ENCODE assay signal across 9 mouse cellular contexts in the genomic region with DNA sequence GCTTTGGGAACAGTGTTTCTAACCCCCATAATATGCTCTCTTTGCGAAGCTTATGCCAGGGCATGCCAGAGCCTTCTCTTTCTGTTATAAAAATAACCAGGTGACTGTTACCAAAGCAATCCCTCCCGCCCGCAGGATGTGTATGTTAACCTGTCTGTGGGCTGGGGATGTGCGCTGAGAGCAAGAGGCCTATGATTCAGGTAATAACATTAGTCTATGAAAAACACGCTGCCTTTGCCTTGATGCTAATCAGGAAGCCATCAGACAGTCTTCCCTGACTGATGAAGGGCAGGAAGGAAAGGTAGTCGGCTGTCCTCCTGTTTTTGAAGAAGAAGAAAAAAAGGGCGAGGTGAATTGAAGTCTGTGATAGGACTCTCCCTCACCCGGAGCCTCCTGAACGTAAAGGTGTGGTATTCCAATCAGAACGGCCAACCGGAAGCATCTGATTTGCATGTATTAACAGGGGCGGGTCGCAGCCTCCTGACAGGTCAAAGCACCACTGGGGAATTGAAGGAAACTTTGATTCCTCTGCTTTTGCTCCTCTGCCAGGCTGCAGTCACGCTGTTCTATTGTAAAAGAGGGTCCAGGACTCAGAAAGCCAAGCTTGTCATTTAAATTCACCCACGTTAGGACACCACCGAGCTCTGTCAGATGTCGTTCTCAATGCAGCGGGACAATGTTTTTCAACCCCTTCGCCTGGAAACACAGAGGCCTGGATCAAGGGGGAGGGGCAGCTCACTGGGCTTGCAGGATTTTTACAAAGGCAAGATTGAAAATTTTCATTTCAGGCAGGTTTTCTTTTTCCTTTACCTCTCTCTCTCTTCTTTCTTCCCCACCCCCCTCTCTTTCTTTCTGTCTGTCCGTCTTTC.
A peak's percentile ranks its signal among the peaks of the same experiment; 100 is the strongest.
DNase-seq lines count a peak whose midpoint lies in the region; ATAC-seq and TF ChIP-seq lines count a peak whose summit lies in the region.
"Had no signal": no experiment of that assay in that cellular context is flagged by ENCODE, and none has a peak within 500 bp of the region (broad histone marks: within the 10 kb centered on the region; RNA-seq: fewer than 3 reads in every experiment).

No protein-coding gene starts in this region.

- peaks cover 3 to 34% of the 10 kb centered on the region in 2 experiments for H3K36me3 ChIP-seq in CH12.LX (replicated peaks in 1 of 2; ENCODE audit: control insufficient read depth in 1 of 2, insufficient read depth in 1 of 2, low read length in 1 of 2)
- no peaks in the 10 kb centered on the region for H3K36me3 ChIP-seq in heart, postnatal 0 days (replicated peaks; ENCODE audit: control insufficient read depth, insufficient read depth, low read length)
- no peaks in the 10 kb centered on the region for H3K36me3 ChIP-seq in liver, embryonic 16.5 days (ENCODE audit: control insufficient read depth, insufficient read depth)

- intact Hi-C loops in heart, postnatal 14 days (cut with DNase I) = no loop called here
- intact Hi-C loops in left cerebral cortex, postnatal 25 days (cut with DNase I) = no loop called here

- dilution Hi-C loops in CH12.LX (cut with MboI; ENCODE audit: extremely low pct_ligation_motif_present, extremely low pct_unique_long_range_greater_than_20kb, low sequenced_read_pairs) = no loop called here

- TF ChIP-seq POLR2A in CH12.LX (IDR thresholded peaks at IDR 0.05; ENCODE audit: low read depth, low read length) = peak; percentile 49; the same call in 1 of the 2 replicates

- in situ Hi-C loops in CH12.LX (cut with MboI; ENCODE audit: low pct_ligation_motif_present, low pct_unique_long_range_greater_than_20kb, low sequenced_read_pairs) = no loop called here

- WGBS in heart, postnatal 0 days = 25% methylated on average over 20 of the region's 20 CpGs
- WGBS in liver, embryonic 16.5 days (ENCODE audit: insufficient replicate concordance) = 14% methylated on average over 20 of the region's 20 CpGs

- TF ChIP-seq CTCF in CH12.LX (conservative IDR thresholded peaks at IDR 0.05 in 1 of 2, IDR thresholded peaks at IDR 0.05 in 1 of 2; ENCODE audit: low read depth in 2 of 2, low read length in 2 of 2) = no peak
- no peak for TF ChIP-seq CTCF in heart, postnatal 0 days (IDR thresholded peaks at IDR 0.05; ENCODE audit: low read depth)

- peaks cover 25 to 95% of the 10 kb centered on the region in 2 experiments for H3K4me1 ChIP-seq in CH12.LX (ENCODE audit: control insufficient read depth in 1 of 2, insufficient read depth in 2 of 2)
- peaks cover 16% of the 10 kb centered on the region for H3K4me1 ChIP-seq in heart, postnatal 0 days (ENCODE audit: control insufficient read depth, insufficient read depth)
- H3K4me1 ChIP-seq in liver, embryonic 16.5 days (ENCODE audit: control insufficient read depth, low read depth, low read length) = no peaks in the 10 kb centered on the region

- peak; percentile 83 for DNase-seq in heart, adult 11 months
- no peak for DNase-seq in heart, postnatal 14 days
- DNase-seq in CH12.LX (ENCODE audit: extremely low read depth) = peak; percentile 81
- no peak for DNase-seq in heart, postnatal 0 days (ENCODE audit: low spot score)
- no peak for DNase-seq in cerebellum, postnatal 4 days (ENCODE audit: low spot score in 2 of 2)
- no peak for DNase-seq in layer of hippocampus, adult 18-20 months (ENCODE audit: low spot score in 2 of 2)
- no peak for DNase-seq in left cerebral cortex, postnatal 25 days (ENCODE audit: low spot score in 2 of 2)
- DNase-seq: cerebellum, adult 18-20 months had no signal

- no peak for TF ChIP-seq RAD21 in CH12.LX (IDR thresholded peaks at IDR 0.05; ENCODE audit: low read depth, low read length)

- H3K27me3 ChIP-seq in CH12.LX (replicated peaks) = no peaks in the 10 kb centered on the region
- H3K27me3 ChIP-seq in heart, postnatal 0 days (ENCODE audit: control insufficient read depth, insufficient read depth, low read length) = no peaks in the 10 kb centered on the region
- H3K27me3 ChIP-seq in liver, embryonic 16.5 days (ENCODE audit: control insufficient read depth, insufficient read depth, low read depth, low read length) = no peaks in the 10 kb centered on the region

- H3K27ac ChIP-seq in CH12.LX (ENCODE audit: insufficient read depth, low read depth) = peak overlapping the region; percentile 86
- no peak overlapping the region for H3K27ac ChIP-seq in heart, postnatal 0 days (ENCODE audit: low read depth)
- no peak overlapping the region for H3K27ac ChIP-seq in liver, embryonic 16.5 days (ENCODE audit: low read length)

- peak overlapping the region; percentile 42 for H3K4me2 ChIP-seq in CH12.LX (ENCODE audit: insufficient read depth, low read depth, poor library complexity, severe bottlenecking)
- H3K4me2 ChIP-seq in heart, postnatal 0 days (ENCODE audit: low read depth, low read length) = peak overlapping the region; percentile 31
- H3K4me2 ChIP-seq in liver, embryonic 16.5 days (ENCODE audit: low read depth, low read length) = peak overlapping the region; percentile 2

- peak overlapping the region; percentile 4 to 19 (median 8) for H3K4me3 ChIP-seq in CH12.LX (replicated peaks in 1 of 3; ENCODE audit: low read depth in 2 of 3, low read length in 2 of 3, poor library complexity in 1 of 3)
- no peak overlapping the region for H3K4me3 ChIP-seq in heart, postnatal 0 days (ENCODE audit: low read depth, low read length)
- H3K4me3 ChIP-seq in liver, embryonic 16.5 days (ENCODE audit: low read depth, low read length) = no peak overlapping the region

- TF ChIP-seq EP300 in CH12.LX (IDR thresholded peaks at IDR 0.05; ENCODE audit: low read length) = no peak; the same call in 1 of the 2 replicates
- no peak for TF ChIP-seq EP300 in heart, postnatal 0 days (IDR thresholded peaks at IDR 0.05; ENCODE audit: low read depth)

- peak overlapping the region; percentile 0; the same call in 1 of the 2 replicates for H3K9ac ChIP-seq in CH12.LX (ENCODE audit: insufficient read depth, low read depth)
- H3K9ac ChIP-seq in heart, postnatal 0 days (replicated peaks; ENCODE audit: low read depth, low read length) = no peak overlapping the region; the same call in 1 of the 2 replicates
- no peak overlapping the region for H3K9ac ChIP-seq in liver, embryonic 16.5 days (ENCODE audit: low read depth, low read length)

- H3K79me2 ChIP-seq in CH12.LX (replicated peaks; ENCODE audit: control insufficient read depth, extremely low read depth, insufficient read depth, poor library complexity, severe bottlenecking) = peaks cover 19% of the 10 kb centered on the region

- no peaks in the 10 kb centered on the region for H3K9me3 ChIP-seq in CH12.LX (replicated peaks; ENCODE audit: low read length)
- H3K9me3 ChIP-seq in heart, postnatal 0 days (replicated peaks; ENCODE audit: control insufficient read depth, low read length) = no peaks in the 10 kb centered on the region
- no peaks in the 10 kb centered on the region for H3K9me3 ChIP-seq in liver, embryonic 16.5 days (replicated peaks; ENCODE audit: control insufficient read depth, low read length)

- ATAC-seq in heart, postnatal 0 days (ENCODE audit: insufficient read depth, low read depth) = no peak
- ATAC-seq in liver, embryonic 16.5 days (ENCODE audit: low read depth) = no peak

TF ChIP-seq in CH12.LX, 34 proteins besides CTCF, POLR2A, EP300 and RAD21 (continues in another document):
- TF ChIP-seq UBTF (IDR thresholded peaks at IDR 0.05; ENCODE audit: low read depth, low read length) (no peak), JUND (conservative IDR thresholded peaks at IDR 0.05; ENCODE audit: low read depth, low read length) (no peak), ZMIZ1 (IDR thresholded peaks at IDR 0.05; ENCODE audit: low read depth, low read length) (no peak), USF1 (IDR thresholded peaks at IDR 0.05; ENCODE audit: low read depth, low read length) (no peak), MEF2A (IDR thresholded peaks at IDR 0.05; ENCODE audit: borderline replicate concordance, low read depth, low read length) (peak; percentile 45; the same call in 1 of the 2 replicates), BHLHE40 (IDR thresholded peaks at IDR 0.05; ENCODE audit: low read depth, low read length) (peak; percentile 24; the same call in 1 of the 2 replicates), MYC (IDR thresholded peaks at IDR 0.05; ENCODE audit: low read depth, low read length) (0 out of 2 replicates have a peak, but pooled peaks have one; percentile 28), IRF4 (IDR thresholded peaks at IDR 0.05; ENCODE audit: low read depth, low read length) (peak; percentile 45), MAFK (IDR thresholded peaks at IDR 0.05; ENCODE audit: insufficient replicate concordance, low read length) (no peak), MAZ (IDR thresholded peaks at IDR 0.05; ENCODE audit: low read depth, low read length) (no peak), MAX (IDR thresholded peaks at IDR 0.05; ENCODE audit: low read length) (peak; percentile 30; the same call in 1 of the 2 replicates), ELF1 (IDR thresholded peaks at IDR 0.05; ENCODE audit: low read depth, low read length) (peak; percentile 38), CHD2 (IDR thresholded peaks at IDR 0.05; ENCODE audit: low read length) (peak; percentile 69), HCFC1 (IDR thresholded peaks at IDR 0.05; ENCODE audit: low read depth, low read length) (peak; percentile 15), NRF1 (IDR thresholded peaks at IDR 0.05; ENCODE audit: low read depth, low read length) (no peak), JUN (IDR thresholded peaks at IDR 0.05; ENCODE audit: insufficient read depth, low read depth, low read length) (no peak), NELFE (IDR thresholded peaks at IDR 0.05; ENCODE audit: low read depth, low read length) (0 out of 2 replicates have a peak, but pooled peaks have one; percentile 13), PAX5 (IDR thresholded peaks at IDR 0.05; ENCODE audit: low read length) (no peak), MXI1 (IDR thresholded peaks at IDR 0.05; ENCODE audit: low read depth, low read length) (peak; percentile 72; the same call in 1 of the 2 replicates), ZKSCAN1 (IDR thresholded peaks at IDR 0.05; ENCODE audit: borderline replicate concordance, low read depth, low read length) (no peak), E2F4 (IDR thresholded peaks at IDR 0.05; ENCODE audit: insufficient replicate concordance, low read depth, low read length) (no peak), RCOR1 (conservative IDR thresholded peaks at IDR 0.05; ENCODE audit: low read depth, low read length) (0 out of 2 replicates have a peak, but pooled peaks have one; percentile 14), ZC3H11A (IDR thresholded peaks at IDR 0.05; ENCODE audit: low read depth, low read length) (no peak), TCF12 (IDR thresholded peaks at IDR 0.05; ENCODE audit: low read depth, low read length) (peak; percentile 41; the same call in 1 of the 2 replicates), ZNF384 (IDR thresholded peaks at IDR 0.05; ENCODE audit: low read depth, low read length) (0 out of 2 replicates have a peak, but pooled peaks have one; percentile 13), SMC3 (IDR thresholded peaks at IDR 0.05; ENCODE audit: low read depth, low read length) (peak; percentile 13; the same call in 1 of the 2 replicates), USF2 (conservative IDR thresholded peaks at IDR 0.05; ENCODE audit: low read depth, low read length) (no peak)

Comparison
In these comparisons a context has a peak if more than half of its experiments do, and no peak if none do; other contexts are left out.
1. DNase-seq: peak in heart, adult 11 months (single experiment) and CH12.LX (single experiment); none in heart, postnatal 14 days (0 of 2), heart, postnatal 0 days (single experiment), cerebellum, postnatal 4 days (0 of 2), layer of hippocampus, adult 18-20 months (0 of 2) and left cerebral cortex, postnatal 25 days (0 of 2).
2. H3K4me3 ChIP-seq: peak in CH12.LX (3 of 3); none in heart, postnatal 0 days (single experiment) and liver, embryonic 16.5 days (single experiment).
3. Peak in every context shown above with its lines, with median percentiles within 50 percentile points of each other: H3K4me2 ChIP-seq.